Mouse (Mus musculus) lung, postnatal 25 days (tissue): ENCODE results near the gene Foxf1.

Experiments
- DNase-seq: peaks from one replicate; pipeline ENCODE4 v3.0.0; 2022; ENCODE audit warnings: low spot score

The Foxf1 gene

GRCm38 (mm10) chr8:121082218-121083092 is 1.7 kb upstream of the Foxf1 start:
- no peak for DNase-seq

- DNase-seq: peak; percentile 81
Observed at GRCm38 (mm10) chr8:121083093-121083935, 872 bp upstream of the Foxf1 start.

GRCm38 (mm10) chr8:121083936-121084209 is 313 bp upstream of the Foxf1 start:
- no peak for DNase-seq

GRCm38 (mm10) chr8:121085011-121085410 is 825 bp downstream of the Foxf1 start:
- DNase-seq: no peak

GRCm38 (mm10) chr8:121085561-121085960 is 1.4 kb downstream of the Foxf1 start:
- no peak for DNase-seq

- no peak for DNase-seq
Observed at GRCm38 (mm10) chr8:121086004-121086900, 2.1 kb downstream of the Foxf1 start.

- DNase-seq: no peak
Observed at GRCm38 (mm10) chr8:121088281-121088680, 4.1 kb downstream of the Foxf1 start.

- DNase-seq: no peak
Observed at GRCm38 (mm10) chr8:121088871-121089630, 4.9 kb downstream of the Foxf1 start.

GRCm38 (mm10) chr8:121089631-121090380 is 5.6 kb downstream of the Foxf1 start:
- DNase-seq: no peak

GRCm38 (mm10) chr8:121090716-121091115 is 6.5 kb downstream of the Foxf1 start:
- DNase-seq: no peak

- peak; percentile 54 for DNase-seq
Observed at GRCm38 (mm10) chr8:121092141-121092540, 8.0 kb downstream of the Foxf1 start.

GRCm38 (mm10) chr8:121092627-121093026 is 8.4 kb downstream of the Foxf1 start:
- DNase-seq: peak; percentile 83

GRCm38 (mm10) chr8:121093496-121093895 is 9.3 kb downstream of the Foxf1 start:
- no peak for DNase-seq

GRCm38 (mm10) chr8:121104049-121104818 is 20.0 kb downstream of the Foxf1 start:
- DNase-seq: peak; percentile 71

GRCm38 (mm10) chr8:121107668-121108656 is 23.8 kb downstream of the Foxf1 start, which contains the start of gene Mthfsd:
Gene Mthfsd (minus strand): TSS chr8:121108392.
- DNase-seq: peak; percentile 98

GRCm38 (mm10) chr8:121108657-121109056 is 24.5 kb downstream of the Foxf1 start:
- no peak for DNase-seq

GRCm38 (mm10) chr8:121111145-121111907 is 27.1 kb downstream of the Foxf1 start:
- DNase-seq: no peak

- peak; percentile 96 for DNase-seq
Observed at GRCm38 (mm10) chr8:121113261-121113660, 29.1 kb downstream of the Foxf1 start.
